Mouse (Mus musculus) embryonic fibroblast, embryonic 13.5 days (primary cell): ENCODE results near the gene Epo. TPM values are rescaled to one million over a fixed set of nuclear protein-coding genes. Genes with fewer than 3 reads are reported as not detected.

Experiments used
- H3K27ac ChIP-seq: 2 replicates; pipeline ENCODE4 v1.5.1; 2012; ENCODE audit warnings: low read length, control low read depth, inconsistent platforms; ENCODE audit not compliant: insufficient read depth
- H3K4me1 ChIP-seq: 2 replicates; pipeline ENCODE4 v1.6.1; 2011; ENCODE audit warnings: low read length; ENCODE audit not compliant: control insufficient read depth, insufficient read depth
- H3K4me3 ChIP-seq: 2 replicates; pipeline ENCODE4 v1.5.1; 2011; ENCODE audit warnings: mild to moderate bottlenecking, control low read depth, low read length; ENCODE audit not compliant: insufficient read depth
- CTCF ChIP-seq: IDR thresholded peaks from 2 replicates; pipeline ENCODE4 v1.5.1; 2011; ENCODE audit warnings: mild to moderate bottlenecking, control low read depth, low read length, moderate library complexity, borderline replicate concordance; ENCODE audit not compliant: insufficient read depth
- POLR2A ChIP-seq: IDR thresholded peaks from 2 replicates; pipeline ENCODE4 v1.6.1; 2011; ENCODE audit warnings: low read depth, mild to moderate bottlenecking, control low read depth, low read length, moderate library complexity
- polyA plus RNA-seq: library from polyadenylated mRNA; stranded (reverse); fragments of >200 nt; gene quantifications from 2 replicates; pipeline ENCODE4 v1.2.4, GENCODE M21; 2011; ENCODE audit warnings: low read depth; ENCODE audit not compliant: missing spikeins, insufficient read length

Epo gene
- polyA plus RNA-seq, 1 experiment: not detected

DNA sequence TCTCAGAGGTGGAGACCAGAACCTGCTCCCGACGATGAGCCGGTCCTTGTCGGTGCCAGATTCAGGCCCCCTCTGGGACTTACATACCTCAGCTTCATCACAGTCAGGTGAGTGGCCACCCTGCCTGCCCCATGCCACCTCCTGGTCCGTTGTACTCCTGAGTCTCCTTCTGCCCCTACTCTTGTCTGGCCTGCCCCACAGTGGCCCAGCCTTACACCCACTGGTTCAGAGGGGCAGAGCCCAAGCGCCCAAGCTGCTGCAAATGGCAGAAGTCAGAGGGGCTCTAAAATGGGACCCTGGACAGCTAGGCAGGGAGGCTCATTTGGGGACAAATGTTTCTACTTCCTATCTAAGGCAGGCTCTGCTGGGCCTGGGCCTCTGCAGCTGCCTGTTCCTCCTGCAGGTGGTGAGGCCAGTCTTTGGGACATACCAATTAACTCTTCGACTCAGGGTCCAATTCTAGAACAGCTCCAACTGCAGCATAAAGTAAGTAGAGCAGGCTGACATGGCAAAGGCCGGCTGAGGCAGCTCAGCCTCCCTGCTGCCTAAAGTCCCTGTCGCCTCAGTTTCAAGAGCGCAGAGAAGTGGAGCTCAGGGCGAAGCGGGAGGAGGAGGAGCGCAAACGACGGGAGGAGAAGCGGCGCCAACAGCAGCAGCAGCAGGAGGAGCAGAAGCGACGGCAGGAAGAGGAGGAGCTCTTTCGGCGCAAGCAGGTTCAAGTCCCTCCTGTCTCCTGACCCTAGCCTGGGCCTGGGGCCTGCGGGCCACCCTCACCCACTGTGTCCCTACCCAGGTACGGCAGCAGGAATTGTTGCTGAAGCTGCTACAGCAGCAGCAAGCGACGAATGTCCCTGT lies 9.4 kb downstream of the Epo start:
- H3K4me1 ChIP-seq: no peaks in the 10 kb centered on the region
- no peak overlapping the region for H3K27ac ChIP-seq
- TF ChIP-seq POLR2A: no peak
- no peak for TF ChIP-seq CTCF
- no peak overlapping the region for H3K4me3 ChIP-seq

DNA sequence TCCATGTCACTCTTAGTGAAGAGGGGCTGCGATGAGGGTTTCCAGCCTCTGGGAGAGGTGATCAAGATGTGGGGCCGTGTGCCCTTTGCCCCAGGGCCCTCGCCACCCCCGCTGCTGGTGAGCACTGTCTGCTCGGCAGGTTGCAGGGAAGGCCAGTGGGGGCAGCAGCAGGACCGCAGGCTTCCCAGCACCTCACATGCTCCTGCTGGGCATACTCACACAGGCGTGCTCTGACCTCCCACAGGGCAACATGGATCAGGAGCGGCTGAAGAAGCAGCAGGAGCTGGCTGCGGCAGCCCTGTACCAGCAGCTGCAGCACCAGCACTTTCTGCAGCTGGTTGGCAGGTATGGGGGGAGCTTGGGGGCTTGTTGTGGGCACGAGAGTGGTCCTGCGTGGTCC lies 10.3 kb downstream of the Epo start:
- no peaks in the 10 kb centered on the region for H3K4me1 ChIP-seq
- no peak overlapping the region for H3K4me3 ChIP-seq
- no peak for TF ChIP-seq POLR2A
- TF ChIP-seq CTCF: no peak

DNA sequence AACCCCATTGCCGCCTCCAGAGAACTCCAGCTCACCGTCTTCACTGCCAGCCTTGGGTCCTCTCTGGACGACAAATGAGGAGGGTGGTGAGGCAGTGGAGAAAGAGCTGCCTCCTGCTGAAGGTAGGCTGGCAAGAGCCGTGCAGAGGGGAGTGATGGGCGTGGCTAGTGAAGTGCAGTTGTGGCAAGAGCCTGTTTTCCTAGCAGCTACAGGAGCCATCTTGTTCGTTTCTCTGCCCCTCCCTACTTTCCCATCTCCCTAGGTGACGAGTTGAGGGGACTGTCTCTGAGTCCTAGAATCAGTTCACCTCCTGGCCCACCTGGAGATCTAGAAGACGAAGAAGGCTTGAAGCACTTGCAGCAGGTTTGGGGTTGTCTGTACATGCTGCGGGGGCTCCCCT lies 11.2 kb downstream of the Epo start:
- Histone ChIP-seq H3K4me1 (no peaks in the 10 kb centered on the region), H3K27ac (no peak overlapping the region), H3K4me3 (no peak overlapping the region)
- TF ChIP-seq POLR2A: no peak
- no peak for TF ChIP-seq CTCF

More for the DNA sequence above, 10.3 kb downstream of the Epo start:
- no peak overlapping the region for H3K27ac ChIP-seq

DNA sequence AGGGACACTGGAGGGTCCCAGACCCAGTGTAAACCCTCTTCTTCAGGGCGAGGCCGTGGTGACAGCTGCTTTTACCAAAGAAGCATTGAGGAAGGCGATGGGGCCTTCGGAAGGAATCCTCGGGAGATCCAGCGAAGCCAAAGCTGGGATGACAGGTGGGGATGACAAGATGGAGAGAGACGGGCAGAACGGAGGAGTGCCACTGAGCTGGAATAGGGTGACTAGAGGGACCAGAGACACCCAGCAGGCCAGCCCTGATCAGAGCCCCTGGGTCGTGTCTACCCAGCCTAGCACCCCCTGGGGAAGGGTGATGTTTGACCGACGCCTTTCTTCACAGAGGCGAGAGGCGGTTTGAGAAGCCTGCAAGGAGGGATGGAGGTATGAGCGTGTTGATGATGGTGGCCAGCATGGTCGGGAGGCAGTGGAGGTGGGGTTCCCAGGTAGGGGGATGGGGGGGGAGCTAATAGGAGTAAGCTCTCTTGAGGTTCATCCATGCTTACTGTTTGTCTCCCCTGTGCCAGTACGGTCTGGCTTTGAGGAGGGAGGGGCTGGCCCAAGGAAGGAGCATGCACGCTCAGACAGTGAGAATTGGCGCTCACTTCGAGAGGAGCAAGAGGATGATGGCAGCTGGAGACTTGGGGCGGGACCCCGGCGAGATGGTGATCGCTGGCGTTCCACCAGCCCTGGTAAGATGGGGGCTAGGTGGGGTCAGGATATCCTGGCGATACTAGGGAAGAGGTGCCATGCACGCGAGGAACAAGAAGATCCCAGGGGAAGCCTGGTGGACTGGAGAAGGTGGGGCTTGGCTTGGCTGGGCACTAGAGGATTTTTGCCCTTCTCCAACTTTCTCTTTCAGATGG lies 13.1 kb downstream of the Epo start:
- no peaks in the 10 kb centered on the region for H3K4me1 ChIP-seq
- H3K27ac ChIP-seq: no peak overlapping the region
- no peak for TF ChIP-seq POLR2A
- no peak for TF ChIP-seq CTCF
- H3K4me3 ChIP-seq: no peak overlapping the region

DNA sequence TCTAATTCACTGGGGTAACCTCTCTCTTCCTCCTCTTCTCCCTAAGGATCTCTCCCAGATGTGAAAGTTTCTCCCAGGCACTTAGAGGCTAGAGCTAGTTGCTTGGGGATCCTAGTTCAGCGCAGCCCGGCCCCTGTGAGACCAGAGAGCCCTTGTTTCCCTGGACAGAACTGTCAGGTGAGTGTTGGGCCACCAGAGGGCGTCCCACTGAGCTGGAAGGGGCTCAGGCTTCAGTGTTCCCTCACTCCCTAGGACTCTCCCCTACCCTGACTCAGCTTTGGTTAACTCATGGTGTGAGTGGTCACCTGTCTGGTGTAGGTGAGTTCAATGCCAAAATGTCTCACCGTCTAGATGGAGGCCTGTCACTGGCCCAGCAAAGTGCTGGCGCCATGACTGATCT lies 14.6 kb downstream of the Epo start, which contains the start of gene Gigyf1:
TSS of gene Gigyf1 (plus strand) at position 113 of the 400 bp plus-strand sequence.
- TF ChIP-seq POLR2A (no peak), CTCF (peak; percentile 42; the same call in 1 of the 2 replicates)
- Histone ChIP-seq H3K4me3 (no peak within 1 kb of the TSS), H3K4me1 (no peaks in the 10 kb centered on the region), H3K27ac (no peak within 1 kb of the TSS)

DNA sequence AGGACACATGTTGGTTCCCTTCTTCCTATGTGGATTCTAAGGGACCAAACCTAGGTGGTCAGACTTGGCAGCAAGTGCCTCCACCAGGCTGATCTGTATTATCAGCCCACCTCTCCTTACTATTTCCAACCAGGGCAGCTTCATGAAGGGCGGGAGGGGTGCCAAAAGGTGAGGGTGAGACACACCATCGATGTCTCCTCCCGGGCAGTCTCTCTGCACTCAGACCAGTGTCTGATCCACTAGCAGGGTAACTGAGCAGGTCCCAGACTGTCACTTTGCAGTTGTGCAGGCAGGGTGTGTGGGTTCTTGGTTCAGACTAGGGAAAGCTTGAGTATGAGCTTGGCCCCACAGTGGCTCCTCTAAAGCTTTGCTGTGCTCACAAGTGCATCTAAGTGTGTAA lies 18.2 kb downstream of the Epo start:
- H3K4me1 ChIP-seq: peaks cover 4% of the 10 kb centered on the region; the same call in 1 of the 2 replicates
- no peak for TF ChIP-seq POLR2A
- TF ChIP-seq CTCF: no peak

DNA sequence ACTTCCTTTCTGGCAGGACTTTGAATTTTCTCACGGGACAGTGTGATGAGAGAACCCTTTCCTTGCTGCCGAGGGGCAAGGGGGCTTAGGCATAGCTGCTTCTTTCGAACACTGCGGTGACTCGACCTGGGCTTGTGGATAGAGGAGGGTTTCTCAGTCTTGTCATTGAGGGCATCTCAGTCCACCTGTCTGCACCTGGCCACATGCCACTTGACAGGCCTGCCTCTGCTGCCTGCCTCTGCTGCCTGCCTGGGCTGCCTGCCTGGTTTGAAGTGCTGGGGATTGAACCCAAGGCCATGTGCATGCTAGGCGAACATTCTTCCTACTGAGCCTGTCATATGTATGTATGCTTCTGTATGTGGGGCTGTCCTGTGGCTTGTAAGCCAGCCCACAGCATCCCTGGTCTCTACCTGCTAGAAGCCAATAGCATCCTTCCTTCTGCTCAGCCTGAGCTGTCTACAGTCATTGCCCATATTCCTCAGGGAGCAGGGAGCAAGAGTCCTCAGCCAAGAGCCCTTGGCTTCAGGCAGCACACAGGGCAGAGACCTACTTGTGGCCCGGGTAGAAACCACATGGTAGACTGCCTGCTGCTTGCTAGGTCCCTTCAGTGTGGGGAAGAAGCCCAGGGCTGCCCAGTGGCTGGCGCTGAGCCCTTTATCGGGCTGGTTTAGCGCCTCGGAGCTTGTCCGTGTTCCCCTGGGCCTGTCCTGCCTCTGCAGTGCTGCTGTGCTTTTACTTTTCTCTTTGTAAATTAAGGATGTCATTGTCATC lies 18.9 kb downstream of the Epo start:
- no peak for TF ChIP-seq CTCF
- TF ChIP-seq POLR2A: no peak
- Histone ChIP-seq H3K4me1 (peaks cover 4% of the 10 kb centered on the region; the same call in 1 of the 2 replicates), H3K27ac (no peak overlapping the region), H3K4me3 (no peak overlapping the region)

More for the DNA sequence above, 18.2 kb downstream of the Epo start:
- no peak overlapping the region for H3K4me3 ChIP-seq
- no peak overlapping the region for H3K27ac ChIP-seq

DNA sequence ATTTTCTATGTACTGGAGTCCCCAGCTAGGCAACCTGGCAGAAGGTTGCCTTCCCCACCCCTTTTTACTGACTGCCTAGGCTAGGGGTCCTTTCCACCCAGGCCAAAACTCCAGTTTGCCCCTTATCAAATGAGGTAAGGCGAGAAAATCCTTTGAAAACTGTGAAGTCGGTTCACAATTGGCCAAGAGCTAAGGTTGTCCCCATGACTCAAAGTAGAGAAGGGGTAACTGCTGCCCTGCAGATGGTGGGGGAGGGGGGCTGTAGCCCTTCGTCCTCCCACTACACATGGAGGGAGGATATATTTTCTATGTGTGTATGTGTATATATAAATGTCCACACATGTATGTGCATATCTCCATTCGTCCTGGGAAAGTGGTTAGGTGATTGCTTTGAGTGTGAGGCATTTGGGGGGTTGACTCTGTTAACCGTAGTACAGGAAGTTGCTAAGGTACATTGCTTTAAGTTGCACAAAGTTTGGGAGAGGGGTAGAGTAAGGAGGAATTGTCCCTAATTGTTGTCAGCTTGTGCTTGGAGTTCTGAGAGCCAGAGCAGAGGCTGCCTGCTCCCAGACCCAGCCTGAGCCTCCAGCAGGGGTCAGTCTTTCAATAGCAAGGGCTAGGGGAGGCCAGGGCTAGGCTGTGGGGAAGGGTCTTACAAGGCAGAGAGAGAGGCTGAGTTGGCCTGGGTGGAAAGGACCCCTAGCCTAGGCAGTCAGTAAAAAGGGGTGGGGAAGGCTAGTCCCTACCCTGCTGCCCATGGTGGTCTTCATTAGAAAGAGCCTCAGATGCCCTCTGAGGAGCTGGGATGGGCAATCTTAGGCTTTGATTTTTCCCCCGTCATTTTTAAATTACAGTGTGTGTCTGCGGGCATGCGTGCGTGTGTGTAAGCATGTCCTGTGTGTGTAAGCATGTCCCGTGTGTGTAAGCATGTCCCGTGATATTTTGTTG lies 19.9 kb downstream of the Epo start:
- no peak overlapping the region for H3K27ac ChIP-seq
- H3K4me1 ChIP-seq: peaks cover 4% of the 10 kb centered on the region; the same call in 1 of the 2 replicates
- no peak overlapping the region for H3K4me3 ChIP-seq
- no peak for TF ChIP-seq POLR2A
- peak; percentile 61; the same call in 1 of the 2 replicates for TF ChIP-seq CTCF
